Mouse (Mus musculus) C2C12 (cell line): ENCODE results near the gene Olfm3. TPM values are rescaled to one million over a fixed set of nuclear protein-coding genes. Genes with fewer than 3 reads are reported as not detected.

ENCODE experiments used
- H3K27me3 ChIP-seq: one replicate; pipeline ENCODE4 v1.6.1; 2011; ENCODE audit not compliant: control insufficient read depth, insufficient read depth, insufficient read length
- H3K36me3 ChIP-seq: one replicate; pipeline ENCODE4 v1.6.1; 2011; ENCODE audit not compliant: control insufficient read depth, insufficient read depth
- H3K4me3 ChIP-seq: one replicate; pipeline ENCODE4 v1.5.1; 2011; ENCODE audit warnings: mild to moderate bottlenecking, control low read depth; ENCODE audit not compliant: poor library complexity, insufficient read depth, severe bottlenecking
- H3K79me2 ChIP-seq: one replicate; pipeline ENCODE4 v1.6.1; 2011; ENCODE audit not compliant: control insufficient read depth, insufficient read depth
- H3K79me3 ChIP-seq: one replicate; pipeline ENCODE4 v1.6.1; 2011; ENCODE audit warnings: low read depth, control low read depth
- H3ac ChIP-seq: one replicate; pipeline ENCODE3; 2011; ENCODE audit warnings: low read depth; ENCODE audit not compliant: control insufficient read depth, insufficient read length
- CEBPB ChIP-seq: IDR thresholded peaks from one replicate; pipeline ENCODE4 v1.6.1; 2011; ENCODE audit warnings: low read depth, mild to moderate bottlenecking, control low read depth, moderate library complexity
- CTCF ChIP-seq: IDR thresholded peaks from one replicate; pipeline ENCODE4 v1.5.1; 2011; ENCODE audit not compliant: control insufficient read depth, insufficient read depth, insufficient read length
- FOSL1 ChIP-seq: IDR thresholded peaks from one replicate; pipeline ENCODE4 v1.8.0; 2011; ENCODE audit warnings: mild to moderate bottlenecking, low read length; ENCODE audit not compliant: poor library complexity, insufficient read depth, severe bottlenecking
- MAX ChIP-seq: IDR thresholded peaks from one replicate; pipeline ENCODE4 v1.6.1; 2011; ENCODE audit warnings: mild to moderate bottlenecking, control low read depth
- MYOD1 ChIP-seq: IDR thresholded peaks from one replicate; pipeline ENCODE4 v1.6.1; 2011; ENCODE audit warnings: low read depth; ENCODE audit not compliant: control insufficient read depth, insufficient read length
- MYOG ChIP-seq: IDR thresholded peaks from one replicate; pipeline ENCODE4 v1.6.1; 2011; ENCODE audit not compliant: control insufficient read depth, insufficient read length; ENCODE audit errors: extremely low read depth
- USF1 ChIP-seq: IDR thresholded peaks from one replicate; pipeline ENCODE4 v1.6.1; 2011; ENCODE audit warnings: low read depth, mild to moderate bottlenecking, control low read depth, moderate library complexity
- polyA plus RNA-seq: library from polyadenylated mRNA; unstranded; fragments of >200 nt; fragmentation: generic; extraction: Trizol; gene quantifications from one replicate; pipeline ENCODE4 v1.2.1, GENCODE M21; 2012; ENCODE audit warnings: missing spikeins

The Olfm3 gene
- polyA plus RNA-seq, 1 experiment: not detected

- Histone ChIP-seq H3K79me3 (no peaks in the 10 kb centered on the region), H3K79me2 (no peaks in the 10 kb centered on the region), H3K27me3 (no peaks in the 10 kb centered on the region), H3ac (no peak overlapping the region), H3K36me3 (no peaks in the 10 kb centered on the region), H3K4me3 (no peak overlapping the region)
- no peak for TF ChIP-seq MAX
- TF ChIP-seq FOSL1: no peak
- no peak for TF ChIP-seq MYOD1
- no peak for TF ChIP-seq USF1
- no peak for TF ChIP-seq MYOG
- no peak for TF ChIP-seq CEBPB
- no peak for TF ChIP-seq CTCF
Observed at GRCm38 (mm10) chr3:114929605-114930004, 25.7 kb downstream of the Olfm3 start.

GRCm38 (mm10) chr3:114930336-114930735 is 26.5 kb downstream of the Olfm3 start:
- Histone ChIP-seq H3K36me3 (no peaks in the 10 kb centered on the region), H3K79me2 (no peaks in the 10 kb centered on the region), H3K27me3 (no peaks in the 10 kb centered on the region), H3K4me3 (no peak overlapping the region), H3K79me3 (no peaks in the 10 kb centered on the region), H3ac (no peak overlapping the region)
- no peak for TF ChIP-seq MAX

GRCm38 (mm10) chr3:114930796-114931195 is 26.9 kb downstream of the Olfm3 start:
- no peak overlapping the region for H3ac ChIP-seq
- no peaks in the 10 kb centered on the region for H3K36me3 ChIP-seq
- H3K79me3 ChIP-seq: no peaks in the 10 kb centered on the region
- no peaks in the 10 kb centered on the region for H3K79me2 ChIP-seq
- no peaks in the 10 kb centered on the region for H3K27me3 ChIP-seq
- H3K4me3 ChIP-seq: no peak overlapping the region
- TF ChIP-seq CEBPB: no peak
- no peak for TF ChIP-seq MYOD1
- no peak for TF ChIP-seq FOSL1
- no peak for TF ChIP-seq CTCF
- no peak for TF ChIP-seq USF1
- no peak for TF ChIP-seq MAX
- TF ChIP-seq MYOG: no peak

GRCm38 (mm10) chr3:114932881-114933280 is 29.0 kb downstream of the Olfm3 start:
- no peaks in the 10 kb centered on the region for H3K36me3 ChIP-seq
- no peak for TF ChIP-seq USF1
- TF ChIP-seq MYOD1: no peak
- no peak for TF ChIP-seq CEBPB
- TF ChIP-seq FOSL1: no peak
- TF ChIP-seq MYOG: no peak
- TF ChIP-seq MAX: no peak
- TF ChIP-seq CTCF: no peak
- no peaks in the 10 kb centered on the region for H3K27me3 ChIP-seq
- H3ac ChIP-seq: no peak overlapping the region
- H3K79me2 ChIP-seq: no peaks in the 10 kb centered on the region
- H3K79me3 ChIP-seq: no peaks in the 10 kb centered on the region
- H3K4me3 ChIP-seq: no peak overlapping the region

GRCm38 (mm10) chr3:114954904-114955303 is 51.0 kb downstream of the Olfm3 start:
- H3K36me3 ChIP-seq: no peaks in the 10 kb centered on the region
- TF ChIP-seq USF1: no peak
- TF ChIP-seq FOSL1: no peak
- no peak for TF ChIP-seq MYOD1
- H3K79me3 ChIP-seq: no peaks in the 10 kb centered on the region
- H3ac ChIP-seq: no peak overlapping the region
- H3K27me3 ChIP-seq: no peaks in the 10 kb centered on the region
- H3K4me3 ChIP-seq: no peak overlapping the region
- H3K79me2 ChIP-seq: no peaks in the 10 kb centered on the region

GRCm38 (mm10) chr3:114959311-114959967 is 55.6 kb downstream of the Olfm3 start:
- TF ChIP-seq MYOD1 (no peak), MAX (no peak), FOSL1 (no peak), CEBPB (no peak), CTCF (no peak), USF1 (no peak), MYOG (no peak)
- Histone ChIP-seq H3K27me3 (no peaks in the 10 kb centered on the region), H3K79me3 (no peaks in the 10 kb centered on the region), H3K36me3 (no peaks in the 10 kb centered on the region), H3ac (no peak overlapping the region), H3K4me3 (no peak overlapping the region), H3K79me2 (no peaks in the 10 kb centered on the region)
